Mouse (Mus musculus): ENCODE results near the gene Rad54l2. TPM values are rescaled to one million over a fixed set of nuclear protein-coding genes. Genes with fewer than 3 reads are reported as not detected.
A peak's percentile ranks its signal among the peaks of the same experiment; 100 is the strongest.

Rad54l2 gene
- polyA plus RNA-seq, 1 experiment from 2014 or later, result 1.7 TPM

GRCm38 (mm10) chr9:106676571-106676970 lies 112.4 kb downstream of the Rad54l2 start:
- ATAC-seq (no peak), DNase-seq (no peak)
- Histone ChIP-seq H3K4me1 (ENCODE audit: insufficient read depth) (no peaks in the 10 kb centered on the region), H3K9me3 (ENCODE audit: low read length) (no peaks in the 10 kb centered on the region), H3K27ac (ENCODE audit: low read depth) (no peak overlapping the region), H3K4me3 (ENCODE audit: low read depth, low read length) (no peak overlapping the region), H3K36me3 (replicated peaks; ENCODE audit: insufficient read depth, low read length) (peaks cover 22% of the 10 kb centered on the region; the same call in 1 of the 2 replicates), H3K27me3 (ENCODE audit: insufficient read depth, low read length) (no peaks in the 10 kb centered on the region), H3K4me2 (ENCODE audit: low read depth, low read length) (no peak overlapping the region), H3K9ac (replicated peaks) (no peak overlapping the region)
- TF ChIP-seq CTCF (IDR thresholded peaks at IDR 0.05; ENCODE audit: low read depth) (no peak), EP300 (IDR thresholded peaks at IDR 0.05; ENCODE audit: low read depth) (no peak)
- 78% methylated on average over 4 of the region's 4 CpGs for WGBS (ENCODE audit: insufficient replicate concordance)

GRCm38 (mm10) chr9:106675965-106676364 lies 113.0 kb downstream of the Rad54l2 start:
- H3K9ac ChIP-seq (replicated peaks), result no peak overlapping the region
- no peak overlapping the region for H3K27ac ChIP-seq (ENCODE audit: low read depth)
- no peak overlapping the region for H3K4me3 ChIP-seq (ENCODE audit: low read depth, low read length)
- TF ChIP-seq CTCF (IDR thresholded peaks at IDR 0.05; ENCODE audit: low read depth) (no peak), EP300 (IDR thresholded peaks at IDR 0.05; ENCODE audit: low read depth) (no peak)
- H3K4me2 ChIP-seq (ENCODE audit: low read depth, low read length), result no peak overlapping the region
- no peaks in the 10 kb centered on the region for H3K27me3 ChIP-seq (ENCODE audit: insufficient read depth, low read length)
- H3K4me1 ChIP-seq (ENCODE audit: insufficient read depth), result no peaks in the 10 kb centered on the region
- H3K9me3 ChIP-seq (ENCODE audit: low read length), result no peaks in the 10 kb centered on the region
- peak; percentile 10; the same call in 1 of the 2 replicates for ATAC-seq
- no peak for DNase-seq
- H3K36me3 ChIP-seq (replicated peaks; ENCODE audit: insufficient read depth, low read length), result peaks cover 23% of the 10 kb centered on the region; the same call in 1 of the 2 replicates
- 63% methylated on average over 9 of the region's 9 CpGs for WGBS (ENCODE audit: insufficient replicate concordance)

GRCm38 (mm10) chr9:106675480-106675879 lies 113.5 kb downstream of the Rad54l2 start:
- DNase-seq, result peak; percentile 85
- H3K4me2 ChIP-seq (ENCODE audit: low read depth, low read length), result no peak overlapping the region
- H3K9ac ChIP-seq (replicated peaks), result no peak overlapping the region
- no peaks in the 10 kb centered on the region for H3K4me1 ChIP-seq (ENCODE audit: insufficient read depth)
- TF ChIP-seq CTCF (IDR thresholded peaks at IDR 0.05; ENCODE audit: low read depth), result peak; percentile 98
- no peak for TF ChIP-seq EP300 (IDR thresholded peaks at IDR 0.05; ENCODE audit: low read depth)
- no peaks in the 10 kb centered on the region for H3K27me3 ChIP-seq (ENCODE audit: insufficient read depth, low read length)
- H3K4me3 ChIP-seq (ENCODE audit: low read depth, low read length), result no peak overlapping the region
- peak; percentile 66 for ATAC-seq
- H3K9me3 ChIP-seq (ENCODE audit: low read length), result no peaks in the 10 kb centered on the region
- H3K27ac ChIP-seq (ENCODE audit: low read depth), result no peak overlapping the region
- 0% methylated on average over 1 of the region's 1 CpGs for WGBS (ENCODE audit: insufficient replicate concordance)
- peaks cover 24% of the 10 kb centered on the region for H3K36me3 ChIP-seq (replicated peaks; ENCODE audit: insufficient read depth, low read length)

GRCm38 (mm10) chr9:106673860-106674259 lies 115.1 kb downstream of the Rad54l2 start:
- ATAC-seq (no peak), DNase-seq (no peak)
- no peaks in the 10 kb centered on the region for H3K9me3 ChIP-seq (ENCODE audit: low read length)
- peaks cover 26% of the 10 kb centered on the region for H3K36me3 ChIP-seq (replicated peaks; ENCODE audit: insufficient read depth, low read length)
- WGBS (ENCODE audit: insufficient replicate concordance), result 78% methylated on average over 2 of the region's 2 CpGs
- H3K9ac ChIP-seq (replicated peaks), result no peak overlapping the region
- H3K4me3 ChIP-seq (ENCODE audit: low read depth, low read length), result no peak overlapping the region
- TF ChIP-seq EP300 (IDR thresholded peaks at IDR 0.05; ENCODE audit: low read depth), result no peak
- no peak for TF ChIP-seq CTCF (IDR thresholded peaks at IDR 0.05; ENCODE audit: low read depth)
- no peak overlapping the region for H3K27ac ChIP-seq (ENCODE audit: low read depth)
- no peaks in the 10 kb centered on the region for H3K4me1 ChIP-seq (ENCODE audit: insufficient read depth)
- no peak overlapping the region for H3K4me2 ChIP-seq (ENCODE audit: low read depth, low read length)
- no peaks in the 10 kb centered on the region for H3K27me3 ChIP-seq (ENCODE audit: insufficient read depth, low read length)

- Histone ChIP-seq H3K4me2 (ENCODE audit: low read depth, low read length) (no peak overlapping the region), H3K9me3 (ENCODE audit: low read length) (no peaks in the 10 kb centered on the region), H3K4me3 (ENCODE audit: low read depth, low read length) (no peak overlapping the region), H3K27ac (ENCODE audit: low read depth) (no peak overlapping the region), H3K27me3 (ENCODE audit: insufficient read depth, low read length) (no peaks in the 10 kb centered on the region), H3K36me3 (replicated peaks; ENCODE audit: insufficient read depth, low read length) (peaks cover 30% of the 10 kb centered on the region), H3K4me1 (ENCODE audit: insufficient read depth) (no peaks in the 10 kb centered on the region), H3K9ac (replicated peaks) (no peak overlapping the region)
- 83% methylated on average over 6 of the region's 6 CpGs for WGBS (ENCODE audit: insufficient replicate concordance)
- DNase-seq (no peak), ATAC-seq (no peak)
- TF ChIP-seq EP300 (IDR thresholded peaks at IDR 0.05; ENCODE audit: low read depth), result no peak
- no peak for TF ChIP-seq CTCF (IDR thresholded peaks at IDR 0.05; ENCODE audit: low read depth)
Measured at GRCm38 (mm10) chr9:106664856-106665255, 124.1 kb downstream of the Rad54l2 start.

- Histone ChIP-seq H3K27ac (ENCODE audit: low read depth) (no peak overlapping the region), H3K4me1 (ENCODE audit: insufficient read depth) (no peaks in the 10 kb centered on the region), H3K27me3 (ENCODE audit: insufficient read depth, low read length) (no peaks in the 10 kb centered on the region), H3K9ac (replicated peaks) (no peak overlapping the region), H3K4me3 (ENCODE audit: low read depth, low read length) (no peak overlapping the region), H3K36me3 (replicated peaks; ENCODE audit: insufficient read depth, low read length) (peaks cover 31% of the 10 kb centered on the region), H3K4me2 (ENCODE audit: low read depth, low read length) (no peak overlapping the region), H3K9me3 (ENCODE audit: low read length) (no peaks in the 10 kb centered on the region)
- WGBS (ENCODE audit: insufficient replicate concordance), result 71% methylated on average over 4 of the region's 4 CpGs
- no peak for TF ChIP-seq CTCF (IDR thresholded peaks at IDR 0.05; ENCODE audit: low read depth)
- TF ChIP-seq EP300 (IDR thresholded peaks at IDR 0.05; ENCODE audit: low read depth), result no peak
- ATAC-seq (no peak), DNase-seq (no peak)
Measured at GRCm38 (mm10) chr9:106664433-106664832, 124.6 kb downstream of the Rad54l2 start.

GRCm38 (mm10) chr9:106663200-106663599 lies 125.8 kb downstream of the Rad54l2 start:
- no peak overlapping the region for H3K27ac ChIP-seq (ENCODE audit: low read depth)
- TF ChIP-seq EP300 (IDR thresholded peaks at IDR 0.05; ENCODE audit: low read depth), result no peak
- no peak for TF ChIP-seq CTCF (IDR thresholded peaks at IDR 0.05; ENCODE audit: low read depth)
- no peak overlapping the region for H3K9ac ChIP-seq (replicated peaks)
- no peaks in the 10 kb centered on the region for H3K4me1 ChIP-seq (ENCODE audit: insufficient read depth)
- DNase-seq (no peak), ATAC-seq (no peak)
- WGBS (ENCODE audit: insufficient replicate concordance), result 79% methylated on average over 6 of the region's 6 CpGs
- H3K4me2 ChIP-seq (ENCODE audit: low read depth, low read length), result no peak overlapping the region
- H3K27me3 ChIP-seq (ENCODE audit: insufficient read depth, low read length), result no peaks in the 10 kb centered on the region
- H3K9me3 ChIP-seq (ENCODE audit: low read length), result no peaks in the 10 kb centered on the region
- H3K36me3 ChIP-seq (replicated peaks; ENCODE audit: insufficient read depth, low read length), result peaks cover 36% of the 10 kb centered on the region
- no peak overlapping the region for H3K4me3 ChIP-seq (ENCODE audit: low read depth, low read length)

Measured in liver, postnatal 0 days (tissue).